Mouse (Mus musculus) neural tube, embryonic 10.5 days (tissue): ENCODE results near the gene Scnn1b.

ENCODE experiments used
- DNase-seq: peaks from one replicate; pipeline ENCODE4 v3.0.0-alpha.2; 2017; ENCODE audit warnings: low spot score; ENCODE audit errors: extremely low spot score

Gene Scnn1b

DNA sequence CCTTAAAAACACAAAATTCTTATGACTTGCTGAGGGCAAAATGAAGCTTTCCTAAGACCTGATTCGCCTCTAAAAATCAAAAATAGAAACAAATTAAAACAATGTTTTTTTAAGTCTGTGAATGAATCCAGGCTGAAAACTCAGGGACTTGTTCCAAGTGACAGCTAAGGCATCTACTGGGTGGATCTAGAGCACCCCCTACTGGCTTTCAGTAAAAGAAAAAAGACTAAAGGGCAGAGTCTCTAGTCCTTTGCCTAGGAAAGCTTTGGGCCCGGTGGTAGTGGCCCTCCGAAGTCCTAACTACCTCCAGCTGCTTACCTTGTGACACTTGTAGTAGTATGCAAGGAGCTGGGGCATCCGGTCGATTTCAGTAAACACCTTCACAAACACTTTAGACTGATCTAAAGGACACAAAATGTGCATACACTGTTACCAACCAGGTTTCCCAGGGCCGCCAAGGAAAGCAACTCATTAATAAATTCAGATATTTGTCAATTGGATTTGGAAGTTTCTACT lies 99.1 kb downstream of the Scnn1b start:
- no peak for DNase-seq

DNA sequence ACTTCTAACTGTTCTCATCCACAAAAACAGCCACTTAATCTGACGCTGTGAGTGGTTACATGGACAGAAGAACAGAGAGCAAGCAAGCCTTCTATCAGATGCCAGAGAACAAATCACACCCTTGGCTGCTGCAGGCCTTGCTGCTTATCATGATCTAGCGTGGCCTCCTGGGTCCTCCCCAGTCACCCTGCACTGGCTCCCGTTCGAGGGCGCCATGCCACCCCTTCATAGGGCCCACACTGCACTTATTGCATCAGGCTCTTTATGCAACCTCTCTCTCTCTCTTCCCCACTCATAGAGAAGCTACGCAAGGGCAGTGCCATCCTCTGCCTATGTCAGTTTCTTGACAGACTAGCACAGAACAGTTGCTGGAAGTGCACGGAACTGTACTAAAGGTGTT lies 101.3 kb downstream of the Scnn1b start:
- DNase-seq = no peak
